Mouse (Mus musculus) embryonic facial prominence, embryonic 14.5 days (tissue): ENCODE results near the gene Sh3bp5. TPM values are rescaled to one million over a fixed set of nuclear protein-coding genes. Genes with fewer than 3 reads are reported as not detected.

Source experiments
- ATAC-seq: fragments of 200-750 bp; cut with Nextera tagmentation; 2 replicates; pipeline ENCODE4 v1.8.0; 2017; ENCODE audit warnings: low read depth, moderate number of reproducible peaks, moderate TSS enrichment
- DNase-seq: peaks from one replicate; pipeline ENCODE4 v3.0.0-alpha.2; 2015; ENCODE audit warnings: low spot score
- H3K27ac ChIP-seq: fragments of 300-500 bp; sonication (generic); replicated peaks from 2 replicates; pipeline ENCODE4 v1.5.1; 2014; ENCODE audit warnings: low read depth, mild to moderate bottlenecking, low read length, moderate library complexity
- H3K27me3 ChIP-seq: fragments of 300-500 bp; sonication (generic); replicated peaks from 2 replicates; pipeline ENCODE4 v1.6.1; 2014; ENCODE audit warnings: low read length; ENCODE audit not compliant: control insufficient read depth, insufficient read depth
- H3K36me3 ChIP-seq: fragments of 300-500 bp; sonication (generic); 2 replicates; pipeline ENCODE4 v1.6.1; 2014; ENCODE audit warnings: low read length, mixed read lengths; ENCODE audit not compliant: control insufficient read depth, insufficient read depth
- H3K4me1 ChIP-seq: fragments of 300-500 bp; sonication (generic); 2 replicates; pipeline ENCODE4 v1.6.1; 2014; ENCODE audit warnings: antibody characterized with exemption, low read length; ENCODE audit not compliant: control insufficient read depth, insufficient read depth
- H3K4me2 ChIP-seq: fragments of 300-500 bp; sonication (generic); 2 replicates; pipeline ENCODE4 v1.6.1; 2014; ENCODE audit warnings: low read depth, mild to moderate bottlenecking, low read length, moderate library complexity, mixed read lengths
- H3K4me3 ChIP-seq: fragments of 300-500 bp; sonication (generic); 2 replicates; pipeline ENCODE4 v1.5.1; 2014; ENCODE audit warnings: low read depth, mild to moderate bottlenecking, low read length
- H3K9ac ChIP-seq: fragments of 300-500 bp; sonication (generic); 2 replicates; pipeline ENCODE4 v1.6.1; 2014; ENCODE audit warnings: low read depth, mild to moderate bottlenecking, low read length, moderate library complexity, mixed read lengths
- H3K9me3 ChIP-seq: fragments of 300-500 bp; sonication (generic); 2 replicates; pipeline ENCODE4 v1.6.1; 2016; ENCODE audit warnings: low read length; ENCODE audit not compliant: control insufficient read depth
- WGBS: fragments of 180-500 bp; shearing (Covaris S2); extraction: QIAGEN DNeasy Blood & Tissue Kit; methylation state at CpG from one replicate; pipeline ENCODE4 v1.1.7; 2014; 5-methylcytosine and 5-hydroxymethylcytosine counted together
- polyA plus RNA-seq: library from polyadenylated mRNA; unstranded; fragments of >200 nt; fragmentation: Nextera tagmentation; extraction: Ambion mirVana; gene quantifications from 2 replicates; pipeline ENCODE4 v1.2.1, GENCODE M21; 2014

The Sh3bp5 gene
- polyA plus RNA-seq, 1 experiment from 2014 or later, result 19.7 TPM

DNA sequence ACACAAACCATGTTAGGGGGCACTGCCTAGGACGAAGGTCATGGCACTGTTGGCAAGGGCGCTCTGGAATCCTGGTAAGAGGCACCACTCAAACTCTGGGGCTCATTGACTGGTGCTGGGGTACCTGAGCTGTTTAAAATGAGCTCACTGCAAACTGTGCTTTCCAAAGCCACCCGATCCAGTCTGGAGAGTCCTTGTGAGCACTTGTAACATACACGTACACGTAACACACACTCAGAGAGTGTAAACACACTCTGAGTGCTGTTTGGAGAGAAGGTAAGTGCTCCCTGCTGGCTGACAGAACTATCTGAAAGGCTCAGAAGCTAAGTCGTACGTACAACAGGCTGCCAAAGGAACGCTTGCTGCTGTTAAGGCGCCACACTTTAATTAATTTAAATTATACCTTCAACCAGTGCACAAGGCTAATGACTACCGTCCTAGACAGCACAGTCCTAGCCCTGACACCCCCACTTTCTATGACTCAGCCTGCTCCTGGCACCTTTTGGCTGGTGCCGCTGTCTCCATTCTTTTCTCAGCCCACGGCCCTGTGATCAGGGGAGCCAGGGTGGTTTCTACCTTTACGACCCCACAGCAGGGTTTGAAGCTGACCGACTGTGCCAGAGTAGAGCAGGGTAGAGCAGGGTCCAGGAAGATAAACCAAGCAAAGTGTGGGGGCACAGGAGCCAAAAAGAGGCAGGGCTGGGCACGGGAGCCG lies 18.9 kb downstream of the Sh3bp5 start:
- Histone ChIP-seq H3K4me2 (no peak overlapping the region), H3K9ac (no peak overlapping the region), H3K36me3 (no peaks in the 10 kb centered on the region), H3K9me3 (no peaks in the 10 kb centered on the region), H3K27me3 (no peaks in the 10 kb centered on the region), H3K4me1 (peaks cover 11% of the 10 kb centered on the region), H3K4me3 (no peak overlapping the region), H3K27ac (no peak overlapping the region)
- DNase-seq (no peak), ATAC-seq (no peak)
- WGBS, result 78% methylated on average over 16 of the region's 16 CpGs

DNA sequence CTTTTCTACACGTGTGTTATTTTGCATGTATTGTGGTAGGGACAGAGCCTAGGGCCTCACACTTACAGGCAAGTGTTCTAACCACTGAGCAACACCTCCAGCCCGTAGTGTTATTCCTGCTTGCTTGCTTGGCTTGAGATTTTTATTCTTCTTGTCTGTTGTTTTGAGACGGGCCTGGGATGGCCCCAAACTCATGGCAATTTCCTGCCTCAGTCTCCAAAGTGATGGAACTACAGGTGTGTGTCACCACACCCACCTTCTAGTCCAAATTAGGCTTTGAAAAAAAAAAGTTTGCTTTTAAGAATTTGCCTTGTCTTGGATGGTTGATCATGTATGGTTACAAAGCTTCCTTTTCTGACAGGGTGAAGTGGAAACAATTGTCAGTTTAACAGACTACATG lies 19.5 kb downstream of the Sh3bp5 start:
- WGBS, result 75% methylated on average over 3 of the region's 3 CpGs
- Histone ChIP-seq H3K27me3 (no peaks in the 10 kb centered on the region), H3K4me3 (no peak overlapping the region), H3K9me3 (no peaks in the 10 kb centered on the region), H3K27ac (no peak overlapping the region), H3K4me2 (no peak overlapping the region), H3K9ac (no peak overlapping the region), H3K4me1 (peaks cover 11% of the 10 kb centered on the region), H3K36me3 (no peaks in the 10 kb centered on the region)
- DNase-seq (no peak), ATAC-seq (no peak)

DNA sequence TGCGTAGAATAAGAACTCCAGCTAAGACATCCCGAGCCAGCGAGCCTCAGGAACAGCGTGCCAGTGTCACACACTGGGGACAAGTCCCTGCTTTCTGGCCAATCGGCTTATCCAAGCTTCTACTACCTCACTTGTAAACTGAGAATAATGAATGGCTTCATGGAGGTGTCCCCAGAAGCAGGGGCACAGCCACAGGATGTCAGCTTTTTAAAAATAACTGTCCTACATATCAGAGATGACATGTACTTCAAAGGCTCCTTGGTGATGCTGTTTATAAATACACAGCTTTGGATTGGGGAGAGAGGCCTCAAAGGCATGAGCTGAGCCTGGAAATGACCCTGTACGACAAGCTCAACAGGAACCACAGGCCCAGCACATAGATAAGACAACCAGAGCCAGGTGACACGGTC lies 20.9 kb downstream of the Sh3bp5 start:
- Histone ChIP-seq H3K36me3 (0 out of 2 replicates have a peak, but pooled peaks cover 10% of the 10 kb centered on the region), H3K4me3 (no peak overlapping the region), H3K9ac (no peak overlapping the region), H3K27ac (no peak overlapping the region), H3K4me2 (no peak overlapping the region), H3K27me3 (no peaks in the 10 kb centered on the region), H3K4me1 (peaks cover 11% of the 10 kb centered on the region), H3K9me3 (no peaks in the 10 kb centered on the region)
- DNase-seq (no peak), ATAC-seq (no peak)
- 60% methylated on average over 7 of the region's 7 CpGs for WGBS

DNA sequence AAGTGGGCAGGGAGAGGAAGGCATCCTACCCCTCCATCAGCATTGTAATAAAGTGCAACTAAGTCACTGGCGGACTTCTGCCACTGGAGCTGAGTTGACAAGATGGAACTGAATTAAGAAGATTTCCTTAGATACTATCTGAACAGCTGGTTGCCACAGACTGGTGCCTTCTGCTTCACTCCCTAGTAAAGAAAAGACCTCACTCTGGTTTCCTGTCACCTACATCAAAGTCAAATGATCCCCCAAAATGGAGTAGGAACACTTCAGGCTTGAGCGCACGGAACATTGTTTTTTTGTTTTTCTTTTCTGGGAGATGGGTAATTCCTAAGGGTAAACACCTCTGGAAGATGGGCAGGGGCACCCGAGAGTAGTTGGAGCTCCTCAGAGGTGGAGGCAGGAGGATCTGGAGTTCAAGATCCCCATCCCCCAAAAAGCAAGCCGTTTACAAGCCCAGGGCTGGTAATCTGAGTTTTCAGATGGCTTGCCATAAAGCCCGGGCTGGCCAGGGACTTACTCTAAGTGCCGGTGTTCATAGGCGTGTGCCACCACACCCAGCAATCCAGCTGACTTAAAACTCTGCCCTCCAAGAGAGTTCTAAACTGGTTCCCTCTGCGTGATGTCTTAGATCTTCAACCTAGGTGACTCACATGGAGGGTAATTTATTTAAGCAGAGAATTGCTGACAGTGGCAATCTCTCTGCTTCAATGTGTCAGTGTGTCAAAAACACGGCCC lies 21.5 kb downstream of the Sh3bp5 start:
- 62% methylated on average over 10 of the region's 10 CpGs for WGBS
- DNase-seq (no peak), ATAC-seq (no peak)
- Histone ChIP-seq H3K4me2 (no peak overlapping the region), H3K4me1 (peaks cover 11% of the 10 kb centered on the region), H3K9ac (no peak overlapping the region), H3K27ac (no peak overlapping the region), H3K36me3 (0 out of 2 replicates have a peak, but pooled peaks cover 15% of the 10 kb centered on the region), H3K27me3 (no peaks in the 10 kb centered on the region), H3K4me3 (no peak overlapping the region), H3K9me3 (no peaks in the 10 kb centered on the region)

DNA sequence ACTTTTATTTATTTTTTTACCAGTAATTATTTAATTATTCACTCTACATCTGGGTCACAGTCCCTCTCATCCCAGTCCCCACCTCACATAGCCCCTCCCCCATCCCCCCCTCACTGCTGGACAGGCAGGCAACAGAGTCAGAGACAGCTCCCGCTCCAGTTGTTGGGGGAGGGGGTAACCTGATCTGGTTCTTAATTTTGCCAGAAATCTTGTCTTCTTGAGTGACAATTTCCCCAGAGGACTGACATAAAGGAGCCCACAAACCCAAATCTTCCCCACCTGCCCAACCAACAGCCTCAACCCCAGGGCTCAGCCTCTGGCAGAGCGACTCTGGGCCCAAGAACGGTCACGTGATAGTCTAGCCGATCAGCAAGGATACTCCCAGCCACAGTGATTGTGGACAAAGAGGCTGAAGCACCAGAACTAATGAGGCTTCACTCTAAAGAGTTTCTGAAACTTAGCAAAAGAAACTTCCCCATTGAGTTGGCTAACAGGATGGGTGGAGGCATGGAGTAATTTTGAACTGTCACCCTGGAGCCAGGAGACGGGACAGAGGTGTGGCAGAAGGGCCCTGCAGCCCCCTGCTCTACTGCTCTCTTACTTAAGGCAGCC lies 22.3 kb downstream of the Sh3bp5 start:
- DNase-seq (no peak), ATAC-seq (no peak)
- Histone ChIP-seq H3K4me1 (peaks cover 11% of the 10 kb centered on the region), H3K4me2 (no peak overlapping the region), H3K9me3 (no peaks in the 10 kb centered on the region), H3K9ac (no peak overlapping the region), H3K27me3 (no peaks in the 10 kb centered on the region), H3K36me3 (0 out of 2 replicates have a peak, but pooled peaks cover 15% of the 10 kb centered on the region), H3K27ac (no peak overlapping the region), H3K4me3 (no peak overlapping the region)
- 24% methylated on average over 6 of the region's 6 CpGs for WGBS

DNA sequence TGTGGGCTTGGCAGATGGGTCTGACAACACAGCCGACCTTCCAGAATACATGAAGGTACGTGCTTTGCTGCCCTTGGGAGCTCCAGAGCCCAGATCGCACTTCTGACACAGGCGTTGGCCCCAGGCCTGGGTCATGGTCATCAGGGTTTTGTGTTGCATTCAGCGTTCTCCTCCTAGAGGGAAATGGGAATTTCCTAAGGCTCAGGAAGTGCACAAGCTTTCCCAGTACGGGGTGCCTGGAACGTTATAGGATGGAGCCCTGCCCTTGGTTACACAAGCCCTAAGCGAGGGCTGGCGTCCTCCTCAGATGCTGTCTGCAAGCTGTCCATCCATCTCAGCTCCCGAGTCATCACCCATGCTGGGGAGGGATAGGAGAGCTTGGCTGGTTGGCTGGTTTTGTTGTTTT lies 23.2 kb downstream of the Sh3bp5 start:
- ATAC-seq, result no peak
- no peak overlapping the region for H3K4me2 ChIP-seq
- no peak overlapping the region for H3K9ac ChIP-seq
- H3K4me3 ChIP-seq, result no peak overlapping the region
- WGBS, result 65% methylated on average over 10 of the region's 10 CpGs
- no peaks in the 10 kb centered on the region for H3K9me3 ChIP-seq
- 0 out of 2 replicates have a peak, but pooled peaks cover 15% of the 10 kb centered on the region for H3K36me3 ChIP-seq
- no peak for DNase-seq
- no peak overlapping the region for H3K27ac ChIP-seq
- H3K27me3 ChIP-seq, result no peaks in the 10 kb centered on the region
- H3K4me1 ChIP-seq, result peaks cover 11% of the 10 kb centered on the region

DNA sequence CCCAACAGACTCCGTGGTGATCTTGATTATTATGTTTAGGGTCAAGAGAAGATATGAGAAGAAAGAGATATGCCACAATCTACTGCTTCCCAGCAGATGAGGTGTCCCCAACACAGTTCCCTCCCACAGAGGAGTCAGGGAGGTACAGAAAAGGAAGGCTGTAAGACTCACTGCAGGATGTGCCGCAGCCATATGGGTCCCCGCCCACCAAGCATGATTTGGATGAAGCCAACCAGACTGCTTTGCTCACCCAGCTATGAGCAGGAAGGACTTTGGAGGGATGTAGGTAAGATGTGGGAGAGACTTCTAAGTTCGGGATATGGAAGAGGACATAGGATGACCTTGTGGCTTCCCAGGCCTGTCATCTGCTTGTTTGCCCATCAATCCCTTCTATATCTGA lies 25.1 kb downstream of the Sh3bp5 start:
- WGBS, result 79% methylated on average over 4 of the region's 4 CpGs
- no peak for DNase-seq
- Histone ChIP-seq H3K9me3 (no peaks in the 10 kb centered on the region), H3K27ac (no peak overlapping the region), H3K4me3 (no peak overlapping the region), H3K36me3 (0 out of 2 replicates have a peak, but pooled peaks cover 15% of the 10 kb centered on the region), H3K9ac (no peak overlapping the region), H3K4me2 (no peak overlapping the region), H3K27me3 (no peaks in the 10 kb centered on the region), H3K4me1 (peaks cover 11% of the 10 kb centered on the region)
- no peak for ATAC-seq

DNA sequence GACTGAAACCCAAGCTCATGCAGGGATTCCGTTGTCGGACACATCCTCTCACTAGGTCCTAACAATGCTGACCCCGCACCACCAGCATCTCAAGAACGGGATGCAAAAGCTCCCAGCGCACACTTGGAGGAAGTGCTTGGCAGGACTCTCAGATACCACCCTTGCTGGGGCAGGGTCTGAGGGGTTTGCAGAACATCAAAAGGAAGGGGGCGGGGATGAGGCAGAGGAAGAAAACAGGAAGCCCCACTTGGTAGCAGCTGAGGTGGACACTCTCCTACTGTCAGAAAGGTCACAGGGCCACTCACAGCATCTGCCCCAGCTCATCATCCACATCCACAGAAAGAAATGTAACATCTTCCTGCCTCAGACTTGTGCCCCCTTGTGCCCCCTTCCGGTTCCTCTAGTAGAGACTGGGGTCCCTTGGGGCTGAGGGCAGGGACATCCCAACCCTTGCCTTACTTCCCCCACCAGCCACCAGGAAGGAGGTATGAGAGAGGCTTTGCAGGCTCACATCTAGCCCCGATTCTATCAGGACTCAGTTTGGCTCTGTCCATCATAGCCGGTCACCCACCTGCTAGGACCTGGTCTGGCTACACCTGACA lies 25.7 kb downstream of the Sh3bp5 start:
- Histone ChIP-seq H3K9ac (no peak overlapping the region), H3K9me3 (no peaks in the 10 kb centered on the region), H3K4me1 (peaks cover 10% of the 10 kb centered on the region), H3K27ac (no peak overlapping the region), H3K27me3 (no peaks in the 10 kb centered on the region), H3K4me2 (no peak overlapping the region), H3K36me3 (0 out of 2 replicates have a peak, but pooled peaks cover 15% of the 10 kb centered on the region), H3K4me3 (no peak overlapping the region)
- ATAC-seq (no peak), DNase-seq (no peak)
- WGBS, result 83% methylated on average over 9 of the region's 9 CpGs
